Mouse (Mus musculus): ENCODE results near the gene Tab1.
A peak's percentile ranks its signal among the peaks of the same experiment; 100 is the strongest.

Gene Tab1

GRCm38 (mm10) chr15:80132993-80133586 is at the start of gene Tab1:
Gene Tab1, plus strand, starts transcription at chr15:80133127.
- DNase-seq (ENCODE audit: low spot score in 2 of 2), result peak; percentile 84 to 85

GRCm38 (mm10) chr15:80083276-80083731 is 49.6 kb upstream of the Tab1 start:
- peak; percentile 98 to 99 for DNase-seq (ENCODE audit: low spot score in 2 of 2)

- no peak for DNase-seq (ENCODE audit: low spot score in 2 of 2)
Observed at GRCm38 (mm10) chr15:80083740-80084139, 49.2 kb upstream of the Tab1 start.

GRCm38 (mm10) chr15:80087406-80088012 is 45.4 kb upstream of the Tab1 start:
- no peak for DNase-seq (ENCODE audit: low spot score in 2 of 2)

GRCm38 (mm10) chr15:80088637-80089036 is 44.3 kb upstream of the Tab1 start:
- peak; percentile 86 to 92 for DNase-seq (ENCODE audit: low spot score in 2 of 2)

GRCm38 (mm10) chr15:80090155-80090554 is 42.8 kb upstream of the Tab1 start:
- DNase-seq (ENCODE audit: low spot score in 2 of 2), result no peak

GRCm38 (mm10) chr15:80090741-80091120 is 42.2 kb upstream of the Tab1 start:
- DNase-seq (ENCODE audit: low spot score in 2 of 2), result no peak

- peak in 1 of 2 experiments; percentile 76 for DNase-seq (ENCODE audit: low spot score in 2 of 2)
Observed at GRCm38 (mm10) chr15:80091121-80091955, 41.6 kb upstream of the Tab1 start, which contains the start of the genes Syngr1 and Rpl3. Gene Syngr1, plus strand, starts transcription at chr15:80091334. Gene Rpl3, minus strand, starts transcription at chr15:80091868.

- no peak for DNase-seq (ENCODE audit: low spot score in 2 of 2)
Observed at GRCm38 (mm10) chr15:80092041-80092441, 40.9 kb upstream of the Tab1 start.

GRCm38 (mm10) chr15:80092599-80092998 is 40.3 kb upstream of the Tab1 start:
- no peak for DNase-seq (ENCODE audit: low spot score in 2 of 2)

- no peak for DNase-seq (ENCODE audit: low spot score in 2 of 2)
Observed at GRCm38 (mm10) chr15:80094201-80094600, 38.7 kb upstream of the Tab1 start.

- no peak for DNase-seq (ENCODE audit: low spot score in 2 of 2)
Observed at GRCm38 (mm10) chr15:80095596-80095995, 37.3 kb upstream of the Tab1 start.

- no peak for DNase-seq (ENCODE audit: low spot score in 2 of 2)
Observed at GRCm38 (mm10) chr15:80096406-80096805, 36.5 kb upstream of the Tab1 start.

- DNase-seq (ENCODE audit: low spot score in 2 of 2), result no peak
Observed at GRCm38 (mm10) chr15:80096946-80097881, 35.7 kb upstream of the Tab1 start.

GRCm38 (mm10) chr15:80097999-80098461 is 34.9 kb upstream of the Tab1 start:
- no peak for DNase-seq (ENCODE audit: low spot score in 2 of 2)

- DNase-seq (ENCODE audit: low spot score in 2 of 2), result no peak
Observed at GRCm38 (mm10) chr15:80098809-80099208, 34.1 kb upstream of the Tab1 start.

- no peak for DNase-seq (ENCODE audit: low spot score in 2 of 2)
Observed at GRCm38 (mm10) chr15:80099477-80099876, 33.5 kb upstream of the Tab1 start.

- DNase-seq (ENCODE audit: low spot score in 2 of 2), result no peak
Observed at GRCm38 (mm10) chr15:80100196-80100595, 32.7 kb upstream of the Tab1 start.

GRCm38 (mm10) chr15:80100871-80101270 is 32.1 kb upstream of the Tab1 start:
- DNase-seq (ENCODE audit: low spot score in 2 of 2), result no peak

GRCm38 (mm10) chr15:80101503-80101902 is 31.4 kb upstream of the Tab1 start:
- no peak for DNase-seq (ENCODE audit: low spot score in 2 of 2)

- no peak for DNase-seq (ENCODE audit: low spot score in 2 of 2)
Observed at GRCm38 (mm10) chr15:80102495-80102894, 30.4 kb upstream of the Tab1 start.
